Mouse (Mus musculus) CH12.LX (cell line): ENCODE measurements around the gene Vgll3. TPM values are rescaled to one million over a fixed set of nuclear protein-coding genes. Genes with fewer than 3 reads are reported as not detected.

Source experiments
- DNase-seq: peaks from one replicate; pipeline ENCODE4 v3.0.0-alpha.2; 2013; ENCODE audit errors: extremely low read depth
- H3K27ac ChIP-seq: 2 replicates; pipeline ENCODE4 v1.5.1; 2012; ENCODE audit warnings: low read depth, mild to moderate bottlenecking, control low read depth, moderate library complexity; ENCODE audit not compliant: insufficient read depth
- H3K27me3 ChIP-seq: replicated peaks from 2 replicates; pipeline ENCODE3; 2012; ENCODE audit warnings: inconsistent platforms
- H3K36me3 ChIP-seq, 2 experiments: replicated peaks in 1 of 2; 2 replicates each; pipeline versions ENCODE3 to v1.6.1; 2012; ENCODE audit warnings: inconsistent platforms in 1 of 2, low read length in 1 of 2, mild to moderate bottlenecking in 1 of 2, mixed read lengths in 1 of 2, moderate library complexity in 1 of 2; ENCODE audit not compliant: control insufficient read depth in 1 of 2, insufficient read depth in 1 of 2
- H3K4me1 ChIP-seq, 2 experiments: 2 replicates each; pipeline ENCODE4 v1.6.1; 2012; ENCODE audit warnings: inconsistent platforms in 1 of 2, moderate library complexity in 1 of 2; ENCODE audit not compliant: insufficient read depth in 2 of 2, control insufficient read depth in 1 of 2
- H3K4me2 ChIP-seq: 2 replicates; pipeline ENCODE4 v1.6.1; 2012; ENCODE audit warnings: low read depth, mild to moderate bottlenecking, control low read depth; ENCODE audit not compliant: poor library complexity, insufficient read depth, severe bottlenecking
- H3K4me3 ChIP-seq, 3 experiments: fragments of 150-350 bp in 1 of 3; sonication (generic) in 1 of 3; replicated peaks in 1 of 3; 2 replicates each; pipeline versions ENCODE3 to v1.5.1; 2011 to 2012; ENCODE audit warnings: low read depth in 2 of 3, low read length in 2 of 3, mild to moderate bottlenecking in 2 of 3, moderate library complexity in 2 of 3, control low read depth in 1 of 3, improper control_type of control experiment in 1 of 3, inconsistent platforms in 1 of 3, mixed read lengths in 1 of 3; ENCODE audit not compliant: poor library complexity in 1 of 3
- H3K79me2 ChIP-seq: replicated peaks from 2 replicates; pipeline ENCODE4 v1.6.1; 2012; ENCODE audit warnings: mild to moderate bottlenecking, moderate library complexity; ENCODE audit not compliant: control insufficient read depth, poor library complexity, insufficient read depth, severe bottlenecking; ENCODE audit errors: extremely low read depth
- H3K9ac ChIP-seq: 2 replicates; pipeline ENCODE4 v1.6.1; 2012; ENCODE audit warnings: low read depth, mild to moderate bottlenecking, control low read depth, moderate library complexity; ENCODE audit not compliant: insufficient read depth
- H3K9me3 ChIP-seq: replicated peaks from 2 replicates; pipeline ENCODE3; 2012; ENCODE audit warnings: low read length, inconsistent platforms, mixed read lengths
- BHLHE40 ChIP-seq: IDR thresholded peaks from 2 replicates; pipeline ENCODE4 v1.6.1; 2011; ENCODE audit warnings: mild to moderate bottlenecking, low read depth, low read length, improper control_type of control experiment
- E2F4 ChIP-seq: IDR thresholded peaks from 2 replicates; pipeline ENCODE4 v1.6.1; 2011; ENCODE audit warnings: low read depth, low read length, improper control_type of control experiment; ENCODE audit not compliant: insufficient replicate concordance
- EP300 ChIP-seq: IDR thresholded peaks from 2 replicates; pipeline ENCODE4 v1.6.1; 2011; ENCODE audit warnings: low read length, improper control_type of control experiment
- IRF4 ChIP-seq: IDR thresholded peaks from 2 replicates; pipeline ENCODE4 v1.6.1; 2014; ENCODE audit warnings: low read depth, mild to moderate bottlenecking, inconsistent platforms, low read length, improper control_type of control experiment
- JUN ChIP-seq: IDR thresholded peaks from 2 replicates; pipeline ENCODE4 v1.6.1; 2011; ENCODE audit warnings: low read depth, mild to moderate bottlenecking, low read length, improper control_type of control experiment, moderate library complexity; ENCODE audit not compliant: insufficient read depth
- JUND ChIP-seq: conservative IDR thresholded peaks from 2 replicates; pipeline ENCODE4 v1.6.1; 2011; ENCODE audit warnings: low read depth, low read length, improper control_type of control experiment
- KAT2A ChIP-seq: IDR thresholded peaks from 2 replicates; pipeline ENCODE4 v1.6.1; 2012; ENCODE audit warnings: low read length, improper control_type of control experiment, inconsistent platforms; ENCODE audit not compliant: insufficient replicate concordance
- MAFK ChIP-seq: IDR thresholded peaks from 2 replicates; pipeline ENCODE4 v1.6.1; 2011; ENCODE audit warnings: low read length, improper control_type of control experiment; ENCODE audit not compliant: insufficient replicate concordance
- MAX ChIP-seq: IDR thresholded peaks from 2 replicates; pipeline ENCODE4 v1.6.1; 2011; ENCODE audit warnings: low read length, improper control_type of control experiment
- MEF2A ChIP-seq: IDR thresholded peaks from 2 replicates; pipeline ENCODE4 v1.6.1; 2014; ENCODE audit warnings: low read depth, mild to moderate bottlenecking, inconsistent platforms, low read length, improper control_type of control experiment, borderline replicate concordance
- PAX5 ChIP-seq: IDR thresholded peaks from 2 replicates; pipeline ENCODE4 v1.6.1; 2012; ENCODE audit warnings: low read length, inconsistent platforms, mixed read lengths
- POLR2AphosphoS2 ChIP-seq: IDR thresholded peaks from 2 replicates; pipeline ENCODE4 v1.6.1; 2011; ENCODE audit warnings: low read depth, low read length, improper control_type of control experiment
- SIN3A ChIP-seq: IDR thresholded peaks from 2 replicates; pipeline ENCODE4 v1.6.1; 2012; ENCODE audit warnings: low read length, improper control_type of control experiment, inconsistent platforms
- SMC3 ChIP-seq: IDR thresholded peaks from 2 replicates; pipeline ENCODE4 v1.6.1; 2011; ENCODE audit warnings: low read depth, low read length, improper control_type of control experiment
- TBP ChIP-seq: conservative IDR thresholded peaks from 2 replicates; pipeline ENCODE4 v1.6.1; 2011; ENCODE audit warnings: low read depth, low read length, improper control_type of control experiment
- TCF12 ChIP-seq: IDR thresholded peaks from 2 replicates; pipeline ENCODE4 v1.6.1; 2014; ENCODE audit warnings: low read depth, mild to moderate bottlenecking, inconsistent platforms, low read length, improper control_type of control experiment
- UBTF ChIP-seq: IDR thresholded peaks from 2 replicates; pipeline ENCODE4 v1.6.1; 2012; ENCODE audit warnings: low read depth, mild to moderate bottlenecking, inconsistent platforms, low read length, improper control_type of control experiment, moderate library complexity
- USF1 ChIP-seq: IDR thresholded peaks from 2 replicates; pipeline ENCODE4 v1.6.1; 2014; ENCODE audit warnings: low read depth, mild to moderate bottlenecking, inconsistent platforms, low read length, improper control_type of control experiment
- USF2 ChIP-seq: conservative IDR thresholded peaks from 2 replicates; pipeline ENCODE4 v1.6.1; 2011; ENCODE audit warnings: low read depth, low read length, improper control_type of control experiment
- ZC3H11A ChIP-seq: IDR thresholded peaks from 2 replicates; pipeline ENCODE4 v1.6.1; 2012; ENCODE audit warnings: low read depth, mild to moderate bottlenecking, inconsistent platforms, low read length, improper control_type of control experiment
- ZKSCAN1 ChIP-seq: IDR thresholded peaks from 2 replicates; pipeline ENCODE4 v1.6.1; 2012; ENCODE audit warnings: low read depth, inconsistent platforms, low read length, improper control_type of control experiment, borderline replicate concordance
- ZMIZ1 ChIP-seq: IDR thresholded peaks from 2 replicates; pipeline ENCODE4 v1.6.1; 2012; ENCODE audit warnings: low read depth, mild to moderate bottlenecking, inconsistent platforms, low read length, improper control_type of control experiment
- ZNF384 ChIP-seq: IDR thresholded peaks from 2 replicates; pipeline ENCODE4 v1.6.1; 2012; ENCODE audit warnings: low read depth, low read length, improper control_type of control experiment, inconsistent platforms
- dilution Hi-C: fragments of 300-500 bp; cut with MboI; formaldehyde crosslinking; loops from 2 replicates; pipeline ENCODE4 v1.14.3; 2020; ENCODE audit warnings: low sequenced_read_pairs; ENCODE audit not compliant: extremely low pct_unique_long_range_greater_than_20kb, extremely low pct_ligation_motif_present
- in situ Hi-C: fragments of 300-500 bp; cut with MboI; formaldehyde crosslinking; loops from 3 replicates; pipeline ENCODE4 v1.14.3; 2019; ENCODE audit warnings: low sequenced_read_pairs, low pct_ligation_motif_present, low pct_unique_long_range_greater_than_20kb, mixed read lengths
- polyA plus RNA-seq: library from polyadenylated mRNA; unstranded; fragments of >175 nt; gene quantifications from 2 replicates; pipeline ENCODE4 v1.2.1, GENCODE M21; 2012; ENCODE audit warnings: low read depth; ENCODE audit not compliant: insufficient read length
- total RNA-seq, 2 experiments: library from RNA; depleted of rRNA; stranded (reverse); fragments of 300-350 nt in 1 of 2; fragments of >200 nt in 1 of 2; gene quantifications; 2 replicates each; pipeline ENCODE4 v1.2.3; 2012 to 2014

Vgll3 gene
- total and polyA plus RNA-seq, 3 experiments, result not detected

DNA sequence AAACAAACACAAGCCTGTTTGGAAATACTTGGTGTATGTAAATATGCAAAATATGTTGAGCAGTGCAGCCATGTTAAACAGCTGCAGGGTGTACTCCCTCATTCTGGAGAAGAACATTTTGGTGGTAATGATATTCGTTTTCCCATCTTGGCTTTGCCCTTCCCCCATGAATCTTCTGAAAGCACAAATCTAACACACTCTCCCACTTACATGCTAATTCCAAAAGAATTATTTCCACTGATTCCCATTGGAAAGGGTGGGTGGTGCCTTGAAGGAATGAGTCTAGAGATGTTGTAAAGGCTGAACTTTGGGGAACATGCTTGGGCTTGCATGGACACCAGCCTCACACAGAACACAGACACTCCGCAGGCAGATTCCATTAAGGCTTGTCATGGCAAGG is 53.9 kb downstream of the Vgll3 start:
- in situ Hi-C loops (no loop called here), dilution Hi-C loops (no loop called here)
- H3K4me2 ChIP-seq, result no peak overlapping the region
- no peaks in the 10 kb centered on the region for H3K36me3 ChIP-seq
- TF ChIP-seq IRF4 (no peak), ZNF384 (no peak), TBP (no peak), ZMIZ1 (no peak), BHLHE40 (no peak), USF2 (no peak), USF1 (no peak), JUND (no peak), EP300 (no peak), JUN (no peak), POLR2AphosphoS2 (no peak), MEF2A (no peak), PAX5 (no peak), ZKSCAN1 (no peak), ZC3H11A (no peak), MAFK (no peak)
- H3K79me2 ChIP-seq, result no peaks in the 10 kb centered on the region
- no peaks in the 10 kb centered on the region for H3K4me1 ChIP-seq
- no peak overlapping the region for H3K27ac ChIP-seq
- H3K4me3 ChIP-seq, result no peak overlapping the region
- no peak overlapping the region for H3K9ac ChIP-seq
- DNase-seq, result no peak
- H3K9me3 ChIP-seq, result peaks cover 33% of the 10 kb centered on the region
- no peaks in the 10 kb centered on the region for H3K27me3 ChIP-seq

DNA sequence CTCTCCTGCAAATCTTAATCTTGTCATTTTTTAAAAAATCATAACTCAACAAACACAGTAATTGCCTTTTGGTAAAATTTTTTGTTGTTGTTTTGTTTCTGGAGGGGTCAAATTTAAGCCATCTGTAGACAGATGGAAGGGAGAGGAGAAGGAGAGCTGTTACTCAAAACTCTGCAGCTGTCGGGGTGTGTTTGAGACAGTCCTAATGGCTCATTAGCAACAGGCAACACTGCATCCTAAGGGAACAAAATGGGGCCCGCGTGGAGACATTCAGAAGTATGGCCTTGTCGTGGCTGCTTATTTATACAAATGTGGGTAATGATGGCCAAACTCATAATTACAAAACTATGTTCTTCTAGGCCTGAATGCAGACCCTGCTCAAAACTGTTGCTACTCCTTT is 73.9 kb downstream of the Vgll3 start:
- Histone ChIP-seq H3K9ac (no peak overlapping the region), H3K4me2 (no peak overlapping the region), H3K79me2 (no peaks in the 10 kb centered on the region), H3K27ac (no peak overlapping the region), H3K9me3 (peaks cover 53% of the 10 kb centered on the region), H3K4me1 (no peaks in the 10 kb centered on the region), H3K36me3 (no peaks in the 10 kb centered on the region), H3K27me3 (no peaks in the 10 kb centered on the region), H3K4me3 (no peak overlapping the region)
- dilution Hi-C loops (no loop called here), in situ Hi-C loops (no loop called here)
- TF ChIP-seq POLR2AphosphoS2 (no peak), UBTF (no peak), SMC3 (no peak), TBP (no peak), KAT2A (no peak), E2F4 (no peak), TCF12 (no peak), PAX5 (no peak), EP300 (no peak), MEF2A (no peak), USF2 (no peak), MAX (no peak), SIN3A (no peak), JUND (no peak), USF1 (no peak)
- DNase-seq, result no peak
